Mouse (Mus musculus): ENCODE measurements around the gene Gm853. TPM values are rescaled to one million over a fixed set of nuclear protein-coding genes. Genes with fewer than 3 reads are reported as not detected.
"Not testable (repeated sequence)": the region's sequence is repeated elsewhere in the genome, so short reads cannot be mapped to it uniquely, and the experiment has no call there.

The Gm853 gene
- not detected for total RNA-seq (2021)
- long read RNA-seq, experiment 1, result 0 reads
- long read RNA-seq, experiment 2, result 0 reads

DNA sequence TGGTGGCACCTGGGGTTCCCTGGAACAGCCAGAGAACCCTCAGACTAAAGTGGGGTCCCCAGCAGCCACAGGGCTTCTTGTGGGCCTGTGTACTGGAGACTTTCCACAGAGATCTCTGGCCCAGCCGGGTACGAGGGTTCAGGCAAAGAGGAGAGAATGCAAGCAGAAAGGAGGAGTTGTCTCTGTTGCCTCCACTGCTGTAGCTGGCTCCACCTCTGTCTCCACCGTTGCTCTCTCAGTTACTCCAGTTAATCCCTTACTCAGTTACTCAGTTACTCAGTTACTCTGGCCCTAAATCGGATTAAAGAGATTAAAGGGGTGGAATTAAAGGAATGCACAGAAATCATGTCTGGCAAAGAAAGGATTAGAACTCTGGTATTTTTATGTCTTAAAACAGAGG lies at the start of gene Gm853:
TSS of gene Gm853 (minus strand) at position 223 of the 400 bp plus-strand sequence.
- no peak for DNase-seq (ENCODE audit: low spot score in 2 of 2)

DNA sequence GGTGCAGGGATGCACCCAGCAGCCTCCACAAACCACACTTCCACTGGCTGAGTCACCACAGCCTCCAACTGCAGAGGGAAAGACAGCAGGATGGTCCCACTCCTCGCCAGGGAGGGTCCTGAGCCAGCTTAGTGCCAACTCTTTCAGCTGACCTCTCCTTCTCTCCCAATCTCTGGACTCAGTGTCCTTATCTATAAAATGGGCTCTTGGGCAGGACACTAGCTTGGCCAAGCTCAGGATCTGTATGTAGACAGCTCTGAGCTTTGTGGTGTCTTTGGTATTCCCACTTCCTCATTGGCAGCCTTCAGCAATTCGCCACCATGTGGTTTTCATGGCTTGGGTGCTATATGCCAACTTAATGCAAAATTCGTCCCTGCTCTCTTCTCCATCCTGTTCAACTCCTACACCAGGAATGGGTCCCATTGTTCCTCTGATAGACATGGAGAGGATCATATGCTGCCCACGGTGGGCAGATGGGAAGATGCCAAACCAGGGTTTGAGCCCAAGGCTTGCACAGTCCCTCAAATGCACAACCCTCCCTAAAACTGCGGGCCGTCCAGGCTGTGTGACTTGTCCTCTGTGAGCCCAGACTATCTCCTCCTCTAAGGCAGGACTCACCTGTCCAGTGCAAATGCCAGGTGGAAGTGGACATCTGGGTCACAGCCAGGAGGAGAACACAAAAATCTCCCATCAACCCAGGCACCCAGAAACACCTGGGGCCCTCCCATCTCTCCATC lies 48.6 kb upstream of the Gm853 start:
- DNase-seq (ENCODE audit: low spot score in 2 of 2), result no peak

DNA sequence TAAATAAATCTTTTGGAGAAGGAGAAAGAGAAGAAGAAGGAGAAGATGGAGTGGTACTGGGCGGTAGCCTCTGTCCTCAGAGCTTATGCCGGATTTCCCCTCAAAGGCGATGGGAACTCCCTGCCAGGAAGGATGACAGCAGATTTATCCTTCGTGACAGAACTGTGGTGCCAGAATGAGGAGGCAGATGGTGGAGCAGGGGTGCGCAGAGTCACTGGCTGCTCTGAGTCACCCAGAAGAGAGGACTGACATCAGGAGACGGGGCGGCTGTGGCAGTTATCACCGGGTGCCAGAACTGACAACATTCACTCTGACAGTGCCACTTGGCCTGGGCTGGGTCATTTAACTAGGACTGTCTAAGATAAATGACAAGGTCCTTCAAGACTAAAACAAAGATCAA lies 47.9 kb upstream of the Gm853 start:
- DNase-seq (ENCODE audit: low spot score in 2 of 2), result no peak

DNA sequence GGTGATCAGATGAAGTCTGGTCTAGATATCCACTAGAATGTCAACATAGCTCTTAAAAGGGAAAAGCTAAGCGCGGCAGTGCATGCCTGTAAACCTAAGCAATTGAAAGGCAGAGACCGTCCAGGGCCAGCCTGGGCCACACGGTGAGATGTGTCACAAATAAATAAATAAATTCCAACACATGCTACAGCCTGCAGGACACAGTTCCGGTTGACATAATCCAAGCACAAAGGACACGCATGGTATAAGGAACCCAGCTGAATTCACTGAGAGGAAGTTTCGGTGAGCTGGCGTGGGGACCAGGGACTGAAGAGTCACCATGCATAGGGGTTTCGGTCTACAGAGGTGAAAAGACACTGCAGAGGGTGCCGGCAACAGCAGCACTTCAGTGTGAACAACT lies 46.5 kb upstream of the Gm853 start:
- DNase-seq (ENCODE audit: low spot score in 2 of 2), result no peak

DNA sequence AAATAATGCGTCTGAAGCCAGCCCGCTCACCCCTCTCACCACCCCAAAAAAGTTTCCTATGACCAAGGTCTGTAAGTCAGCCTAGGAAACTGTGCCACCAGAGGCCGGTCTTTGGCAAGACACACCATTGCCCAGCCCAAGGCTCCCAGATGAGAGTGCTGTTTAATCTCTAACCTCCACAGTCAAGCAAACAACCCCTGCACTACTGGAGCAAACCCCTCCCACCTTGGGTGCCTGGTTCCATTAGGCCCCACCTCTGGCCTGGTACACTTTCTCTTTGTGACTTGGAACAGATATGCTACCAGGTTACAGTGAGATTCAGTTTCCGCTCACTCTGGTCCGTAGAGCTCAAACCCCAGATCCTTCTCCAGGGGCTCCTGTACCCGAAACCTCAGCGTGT lies 44.9 kb upstream of the Gm853 start:
- DNase-seq (ENCODE audit: low spot score in 2 of 2), result no peak

DNA sequence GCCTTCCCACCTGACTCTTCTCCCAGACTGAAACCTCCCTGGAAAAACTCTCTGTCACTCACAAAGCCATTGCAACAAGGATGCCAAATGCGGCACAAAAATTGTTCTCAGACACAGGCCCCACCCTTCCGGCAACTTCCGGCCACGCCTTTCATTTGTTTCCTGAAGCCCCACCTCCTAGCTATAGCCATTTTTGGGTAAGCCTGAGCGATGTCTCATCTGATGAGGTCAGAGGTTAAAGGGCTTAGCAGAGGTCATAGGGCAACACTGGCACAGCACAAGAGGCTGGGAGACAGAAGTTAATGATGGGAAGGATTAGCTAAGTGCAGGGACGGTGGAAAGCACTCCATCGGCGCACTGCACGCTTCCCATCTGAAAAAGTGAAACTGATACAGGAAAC lies 44.4 kb upstream of the Gm853 start:
- no peak for DNase-seq (ENCODE audit: low spot score in 2 of 2)

DNA sequence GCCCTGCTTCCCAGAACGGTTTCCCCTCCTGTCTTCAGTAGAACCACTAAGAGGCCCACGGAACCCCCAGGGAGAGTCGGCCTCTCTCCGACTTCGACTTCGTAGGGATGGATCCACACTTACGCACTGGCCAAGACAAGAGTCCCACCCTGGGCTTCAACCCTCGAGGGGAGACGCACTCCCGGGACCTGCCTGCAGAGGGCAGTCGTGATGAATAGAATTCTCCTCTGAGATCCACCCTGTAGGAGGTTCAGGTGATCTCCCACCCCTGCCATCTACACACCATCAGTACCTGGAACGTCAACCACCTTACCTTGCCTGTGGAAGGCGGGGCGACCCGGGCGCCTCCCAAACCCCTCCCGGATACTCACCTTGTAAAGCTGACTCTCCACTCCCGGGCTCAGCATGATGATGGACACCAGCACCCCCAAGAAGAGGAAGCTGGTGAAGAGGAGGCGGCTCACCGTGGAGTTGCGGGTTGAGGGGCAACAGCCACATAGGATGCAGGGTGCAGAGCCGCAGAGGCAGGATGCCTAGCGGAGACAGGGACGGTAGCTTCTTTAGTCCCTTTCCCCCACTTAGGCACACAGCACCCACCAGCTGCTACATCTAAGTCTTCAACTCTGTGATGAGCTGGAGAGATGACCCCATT lies 42.6 kb upstream of the Gm853 start:
- peak; percentile 45 to 63 for DNase-seq (ENCODE audit: low spot score in 2 of 2)

DNA sequence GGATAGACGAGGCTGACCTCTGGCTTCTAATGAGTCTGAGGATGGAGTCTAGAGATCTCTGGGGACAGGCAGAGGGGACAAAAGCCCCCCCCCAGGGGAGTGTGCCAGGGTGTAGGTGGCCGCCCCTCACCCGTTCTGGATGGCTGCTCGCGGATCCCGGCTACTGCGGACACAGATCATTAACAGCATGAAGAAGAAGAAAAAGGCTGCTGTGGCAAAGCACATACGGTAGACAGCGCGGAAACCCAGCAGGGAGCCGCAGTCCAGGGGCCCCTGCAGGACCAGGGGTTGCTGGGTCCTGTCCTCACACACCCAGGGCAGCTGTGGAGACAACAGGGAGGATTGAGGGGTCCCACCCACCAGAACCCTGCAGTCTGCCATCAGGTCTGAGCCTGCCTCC lies 41.9 kb upstream of the Gm853 start:
- no peak for DNase-seq (ENCODE audit: low spot score in 2 of 2)

DNA sequence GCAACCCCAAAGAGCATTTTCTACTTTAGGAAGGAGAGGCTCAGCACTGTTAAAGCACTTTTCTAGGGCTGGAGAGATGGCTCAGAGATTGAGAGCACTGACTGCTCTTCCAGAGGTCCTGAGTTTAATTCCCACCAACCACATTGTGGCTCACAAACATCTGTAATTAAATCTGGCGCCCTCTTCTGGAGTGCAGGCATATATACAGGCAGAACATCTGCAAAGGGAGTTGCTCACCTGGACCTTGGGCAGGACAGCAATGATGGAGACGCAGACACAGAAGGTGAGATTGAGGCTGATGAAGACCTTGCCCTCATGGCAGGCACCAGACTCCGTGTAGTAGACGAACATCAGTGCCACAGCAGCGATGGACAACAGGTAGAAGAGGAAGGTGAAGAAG lies 38.2 kb upstream of the Gm853 start:
- no peak for DNase-seq (ENCODE audit: low spot score in 2 of 2)

DNA sequence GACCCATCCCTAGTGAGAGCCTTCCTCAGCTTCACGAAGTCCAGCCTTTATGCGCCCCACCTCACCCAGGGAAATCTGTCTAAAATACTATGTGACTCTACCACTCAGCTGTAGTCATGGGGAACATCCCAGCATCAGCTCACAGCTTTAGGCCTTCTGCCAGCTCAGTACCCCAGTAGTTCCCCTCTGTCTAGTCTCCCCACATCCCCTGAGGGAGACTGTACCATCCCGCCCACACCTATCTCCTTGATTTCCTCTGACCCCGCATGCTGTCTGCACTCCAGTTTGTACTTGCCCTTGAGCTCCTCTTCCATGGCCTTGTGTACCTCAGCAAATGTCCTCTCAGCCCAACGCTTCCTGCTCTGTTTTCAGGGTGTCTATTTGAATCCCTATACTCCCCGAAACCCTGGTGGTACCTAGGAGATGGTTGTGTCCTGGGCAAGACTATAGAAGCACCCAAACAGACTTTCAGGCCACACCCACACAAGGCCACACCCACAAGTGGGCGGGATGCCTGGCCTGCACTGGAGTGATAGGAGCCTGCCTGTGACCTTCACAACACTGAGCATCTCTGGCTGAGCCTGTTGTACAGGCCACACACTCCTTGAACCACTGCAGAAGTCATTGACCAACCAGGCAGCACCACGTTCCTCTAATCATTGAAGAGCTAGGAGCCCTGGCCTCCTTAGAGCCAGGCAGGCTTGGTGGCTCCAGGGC lies 30.4 kb upstream of the Gm853 start:
- DNase-seq (ENCODE audit: low spot score in 2 of 2), result no peak

DNA sequence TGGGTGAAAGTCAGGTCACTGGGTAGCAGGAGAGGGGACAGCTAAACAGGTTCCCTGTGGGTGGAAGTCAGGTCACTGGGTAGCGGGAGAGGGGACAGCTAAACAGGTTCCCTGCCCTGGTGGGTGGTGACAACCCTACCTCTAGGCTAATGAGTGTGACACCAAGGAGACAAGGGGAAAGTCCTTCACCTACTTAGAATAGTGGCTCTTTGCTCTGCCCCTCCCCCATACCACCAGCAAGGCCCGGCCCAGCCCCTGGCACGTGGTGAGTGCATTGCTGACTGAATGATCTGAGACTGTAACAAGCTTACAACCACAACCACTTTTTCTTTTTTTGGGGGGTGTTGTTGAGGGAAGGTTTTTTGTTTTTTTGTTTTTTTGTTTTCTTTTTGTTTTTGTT lies 29.6 kb upstream of the Gm853 start:
- no peak for DNase-seq (ENCODE audit: low spot score in 2 of 2)

DNA sequence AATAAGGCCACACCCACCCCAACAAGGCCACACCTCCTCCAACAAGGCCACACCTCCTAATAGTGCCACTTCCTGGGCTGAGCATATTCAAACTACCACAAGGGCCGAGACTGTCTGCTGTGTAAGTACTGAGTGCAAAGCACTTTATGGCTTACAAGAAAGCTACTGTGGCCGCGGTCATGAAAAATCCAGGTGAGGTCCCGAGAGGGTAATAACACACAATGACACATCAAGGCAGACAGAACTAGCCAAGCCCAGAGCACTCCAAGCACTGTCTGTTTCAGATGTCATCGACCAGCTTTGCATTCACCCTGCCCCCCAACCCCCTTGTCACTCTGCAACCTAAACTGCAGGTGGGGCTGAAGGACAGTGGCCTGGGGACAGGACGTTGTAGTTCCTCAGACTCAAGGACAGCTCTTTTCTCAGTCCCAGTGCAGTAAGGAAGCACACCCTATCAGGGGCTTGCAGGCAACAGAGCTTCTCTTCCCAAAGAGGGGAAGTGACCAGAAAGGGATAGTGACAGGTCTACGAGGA lies 29.0 kb upstream of the Gm853 start:
- no peak for DNase-seq (ENCODE audit: low spot score in 2 of 2)

DNA sequence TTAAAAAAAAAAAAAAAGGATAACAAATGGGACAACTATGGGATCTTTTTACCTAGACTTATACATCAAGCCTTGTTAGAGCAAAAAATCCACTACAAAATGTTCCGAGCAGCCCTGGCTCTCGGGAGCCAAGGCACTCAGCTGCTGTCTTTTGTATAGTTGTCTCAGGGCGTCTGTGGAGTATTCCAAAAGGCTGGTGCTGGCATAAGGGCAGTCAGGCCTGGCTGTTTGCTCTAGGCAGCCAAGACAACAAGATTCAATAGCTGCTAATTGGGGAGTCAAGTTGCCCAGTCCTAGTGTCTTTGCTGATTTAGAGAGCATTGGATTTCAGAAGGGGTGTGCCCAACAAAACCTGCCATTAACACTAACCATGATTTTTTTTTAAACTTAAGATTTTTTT lies 26.4 kb upstream of the Gm853 start:
- DNase-seq (ENCODE audit: low spot score in 2 of 2), result no peak

DNA sequence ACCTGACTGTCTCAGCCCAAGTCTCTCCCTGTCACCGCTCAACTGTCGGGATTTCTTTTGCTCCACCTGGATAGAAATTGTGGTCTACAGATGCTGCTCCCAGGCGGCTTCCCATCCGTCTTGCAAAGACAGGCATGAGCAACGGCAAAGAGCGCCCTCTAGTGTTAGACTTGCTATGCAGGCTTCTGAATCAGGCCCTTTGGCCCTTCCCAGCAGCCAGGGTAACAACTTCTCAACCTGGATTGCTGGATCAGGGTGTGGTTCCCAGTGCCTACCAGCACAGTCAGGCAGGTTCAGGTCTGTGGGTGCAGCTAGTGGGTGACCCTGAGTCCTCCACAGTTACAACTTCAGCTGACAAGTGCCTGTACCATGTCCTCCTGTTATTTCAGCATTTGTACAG lies 23.9 kb upstream of the Gm853 start:
- peak; percentile 47 to 73 for DNase-seq (ENCODE audit: low spot score in 2 of 2)

DNA sequence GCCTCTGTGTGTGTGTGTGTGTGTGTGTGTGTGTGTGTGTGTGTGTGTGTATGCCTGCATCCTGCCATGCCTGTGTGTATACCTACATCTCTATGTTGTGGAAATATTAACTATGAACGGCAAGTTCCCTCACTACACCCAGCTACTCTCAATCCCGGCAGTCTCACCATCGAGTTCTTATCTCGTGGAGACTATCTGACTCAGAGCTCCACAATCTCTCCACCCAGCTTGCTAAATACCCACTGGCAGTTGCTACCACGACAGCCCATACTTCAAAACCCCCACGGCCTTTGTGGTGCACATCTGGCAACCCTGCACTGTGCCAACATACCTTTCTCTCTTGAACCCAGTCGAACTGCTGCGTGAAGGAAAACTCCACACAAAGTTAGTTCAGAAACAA lies 22.5 kb upstream of the Gm853 start:
- no peak for DNase-seq (ENCODE audit: low spot score in 2 of 2)

DNA sequence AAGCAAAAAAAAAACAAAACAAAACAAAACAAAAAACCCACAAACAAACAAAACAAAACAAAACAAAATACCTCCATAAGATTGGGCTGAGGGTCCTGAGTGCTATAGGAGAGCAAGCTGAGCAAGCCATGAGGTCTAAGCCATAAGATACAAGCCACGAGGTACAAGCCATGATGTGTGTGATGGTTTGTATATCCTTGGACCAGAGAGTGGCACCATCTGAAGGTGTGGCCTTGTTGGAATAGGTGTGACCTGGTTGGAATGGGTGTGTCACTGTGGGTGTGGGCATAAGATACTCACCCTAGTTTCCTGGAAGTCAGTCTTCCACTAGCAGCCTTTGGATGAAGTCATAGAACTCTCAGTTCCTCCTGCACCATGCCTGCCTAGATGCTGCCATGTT lies 21.4 kb upstream of the Gm853 start:
- DNase-seq (ENCODE audit: low spot score in 2 of 2), result not testable (repeated sequence)

DNA sequence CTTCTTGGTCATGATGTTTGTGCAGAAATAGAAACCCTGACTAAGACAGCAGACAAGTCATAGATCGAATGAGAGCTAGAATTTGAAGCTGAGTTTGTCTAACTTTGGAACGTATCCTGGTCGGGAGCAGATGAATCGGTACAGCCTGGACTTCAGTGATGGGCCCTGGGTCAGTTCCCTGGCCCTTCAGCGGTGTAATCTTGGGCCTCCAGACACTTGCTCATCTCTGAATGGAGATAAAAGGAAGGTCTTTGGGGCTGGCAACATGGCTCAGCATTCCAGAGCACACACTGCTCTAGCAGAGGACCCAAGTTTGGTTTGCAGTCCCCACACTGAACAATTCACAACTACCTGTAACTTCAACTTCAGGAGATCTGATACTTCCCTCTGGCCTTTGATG lies 20.8 kb upstream of the Gm853 start:
- no peak for DNase-seq (ENCODE audit: low spot score in 2 of 2)

DNA sequence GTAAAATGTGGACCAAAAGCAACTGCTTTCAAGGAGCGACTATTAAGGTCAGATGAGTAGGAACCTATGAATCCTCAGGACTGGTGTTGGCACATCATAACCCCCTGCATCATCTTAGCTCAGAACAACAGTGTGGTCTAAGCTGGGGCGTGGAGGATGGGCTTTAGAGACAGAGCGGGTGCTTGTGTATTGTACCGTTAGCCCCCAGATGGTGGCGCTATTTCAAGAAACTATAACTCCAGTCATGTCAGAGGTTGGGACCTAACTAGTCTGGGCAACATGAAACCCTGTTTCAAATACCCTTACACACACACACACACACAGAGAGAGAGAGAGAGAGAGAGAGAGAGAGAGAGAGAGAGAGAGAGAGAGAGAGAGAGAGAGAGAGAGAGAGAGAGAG lies 18.5 kb upstream of the Gm853 start:
- DNase-seq (ENCODE audit: low spot score in 2 of 2), result no peak

DNA sequence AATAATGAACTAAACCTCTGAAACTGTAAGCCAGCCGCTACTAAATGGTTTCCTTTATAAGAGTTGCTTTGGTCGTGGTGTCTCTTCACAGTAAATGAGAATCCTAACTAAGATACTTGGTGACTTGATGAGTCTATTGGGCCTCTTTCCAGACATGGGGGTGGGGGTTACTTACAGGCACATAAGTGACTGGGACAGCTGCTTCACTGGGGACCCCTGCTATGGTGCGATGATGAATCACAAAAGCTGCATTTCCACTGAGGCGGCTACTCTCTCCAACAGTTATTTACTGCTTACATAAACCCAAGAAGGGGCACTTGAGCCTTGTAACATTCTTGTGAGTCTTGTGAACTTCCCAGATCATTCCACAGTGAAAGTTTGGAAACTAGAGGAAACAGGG lies 15.4 kb upstream of the Gm853 start:
- no peak for DNase-seq (ENCODE audit: low spot score in 2 of 2)

DNA sequence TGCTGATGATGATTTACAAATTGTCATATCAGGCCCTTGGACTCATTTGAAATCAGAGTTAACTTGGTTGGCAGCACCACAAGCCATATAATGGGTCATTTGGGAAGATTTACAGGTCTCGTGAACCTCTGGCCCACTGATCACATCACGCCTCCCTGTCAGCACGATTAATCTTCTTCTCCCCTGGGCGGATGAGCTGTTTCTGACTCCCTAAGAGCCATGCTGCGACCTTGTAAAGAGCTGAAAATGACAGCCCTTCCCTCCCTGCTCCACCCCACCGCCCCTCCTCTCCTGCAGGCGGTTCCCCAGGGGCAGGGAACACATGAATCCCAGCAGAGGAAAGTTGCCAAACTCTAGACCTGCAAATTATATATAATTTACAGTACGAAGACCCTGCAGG lies 14.2 kb upstream of the Gm853 start:
- DNase-seq (ENCODE audit: low spot score in 2 of 2), result no peak

DNA sequence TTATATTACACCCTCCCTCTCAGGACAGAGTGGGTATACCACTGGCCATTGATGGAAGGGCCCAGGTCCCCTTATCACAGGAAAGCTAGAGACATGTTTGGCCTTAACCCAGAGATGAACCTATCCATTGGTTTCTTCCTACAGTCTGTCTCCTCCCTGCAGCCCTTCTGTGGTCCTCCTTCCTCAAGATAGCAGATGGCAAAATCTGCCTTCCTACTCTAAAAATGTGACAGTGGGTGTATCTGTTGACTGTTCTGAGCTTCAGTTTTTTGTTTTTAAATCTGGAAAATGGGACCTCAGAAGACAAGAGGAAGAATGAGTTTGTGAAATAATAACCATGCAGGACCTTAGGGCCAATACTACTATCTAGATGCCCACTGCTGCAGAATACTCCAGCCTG lies 1.9 kb upstream of the Gm853 start:
- no peak for DNase-seq (ENCODE audit: low spot score in 2 of 2)

DNA sequence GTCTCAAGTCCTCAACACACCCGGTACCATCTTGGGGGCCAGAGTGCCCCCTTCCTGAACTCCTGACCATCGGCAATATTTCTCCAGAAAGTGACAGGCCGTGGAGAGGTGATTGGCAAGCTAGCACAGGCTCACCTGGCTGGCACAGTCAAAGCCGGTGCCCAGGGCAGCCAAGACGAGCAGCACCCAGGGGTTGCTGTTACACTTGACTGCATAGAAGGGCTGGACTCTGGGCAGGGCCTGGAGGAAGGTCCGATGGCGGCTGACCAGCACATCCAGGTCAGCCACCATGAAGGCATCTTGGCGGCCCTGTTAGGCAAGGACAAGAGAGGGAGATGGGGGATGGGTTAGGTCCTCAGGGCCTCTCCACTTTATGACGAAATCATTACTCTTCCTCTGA lies 2.0 kb downstream of the Gm853 start:
- DNase-seq (ENCODE audit: low spot score in 2 of 2), result no peak
